Mouse (Mus musculus): ENCODE measurements around the gene Def6. TPM values are rescaled to one million over a fixed set of nuclear protein-coding genes. Genes with fewer than 3 reads are reported as not detected.
A peak's percentile ranks its signal among the peaks of the same experiment; 100 is the strongest.

Gene Def6
- polyA plus RNA-seq, 1 experiment from 2014 or later = 5.6 TPM

DNA sequence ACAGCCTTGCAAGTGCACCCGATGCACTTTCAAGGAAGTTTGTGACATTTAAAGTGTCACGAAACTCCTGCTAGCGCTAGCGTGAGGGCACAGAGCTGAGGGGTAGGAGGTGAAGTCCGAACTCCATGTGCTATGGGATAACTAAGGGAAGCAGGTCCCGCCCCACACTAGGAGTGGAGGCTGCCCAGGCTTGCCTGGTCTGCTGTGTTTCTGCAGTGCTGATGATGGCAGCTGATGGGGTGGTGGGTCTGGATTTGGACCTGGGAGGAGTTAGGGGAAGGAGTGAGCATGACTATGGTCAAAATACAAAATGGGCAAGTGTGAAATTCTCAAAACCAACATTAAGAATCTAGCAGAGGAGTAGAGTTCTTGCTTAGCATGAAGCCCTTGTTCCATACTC, 22.9 kb downstream of the Def6 start:
- H3K36me3 ChIP-seq (ENCODE audit: control insufficient read depth, insufficient read depth, low read length) = no peaks in the 10 kb centered on the region; the same call in 1 of the 2 replicates
- DNase-seq (ENCODE audit: low spot score) = no peak
- peaks cover 14% of the 10 kb centered on the region for H3K4me1 ChIP-seq (ENCODE audit: control insufficient read depth, insufficient read depth, low read length)
- H3K27me3 ChIP-seq (ENCODE audit: control insufficient read depth, insufficient read depth, low read length) = no peaks in the 10 kb centered on the region
- H3K4me3 ChIP-seq (ENCODE audit: low read depth, low read length) = no peak overlapping the region
- H3K27ac ChIP-seq (replicated peaks; ENCODE audit: low read depth, low read length) = no peak overlapping the region
- no peaks in the 10 kb centered on the region for H3K9me3 ChIP-seq (ENCODE audit: control insufficient read depth, low read length)
- no peak overlapping the region for H3K9ac ChIP-seq (ENCODE audit: low read length)
- no peak for ATAC-seq (ENCODE audit: insufficient number of reproducible peaks, low FRiP score, low TSS enrichment, low read depth)
- H3K4me2 ChIP-seq (ENCODE audit: low read depth, severe bottlenecking) = no peak overlapping the region
- WGBS = 85% methylated on average over 6 of the region's 6 CpGs

DNA sequence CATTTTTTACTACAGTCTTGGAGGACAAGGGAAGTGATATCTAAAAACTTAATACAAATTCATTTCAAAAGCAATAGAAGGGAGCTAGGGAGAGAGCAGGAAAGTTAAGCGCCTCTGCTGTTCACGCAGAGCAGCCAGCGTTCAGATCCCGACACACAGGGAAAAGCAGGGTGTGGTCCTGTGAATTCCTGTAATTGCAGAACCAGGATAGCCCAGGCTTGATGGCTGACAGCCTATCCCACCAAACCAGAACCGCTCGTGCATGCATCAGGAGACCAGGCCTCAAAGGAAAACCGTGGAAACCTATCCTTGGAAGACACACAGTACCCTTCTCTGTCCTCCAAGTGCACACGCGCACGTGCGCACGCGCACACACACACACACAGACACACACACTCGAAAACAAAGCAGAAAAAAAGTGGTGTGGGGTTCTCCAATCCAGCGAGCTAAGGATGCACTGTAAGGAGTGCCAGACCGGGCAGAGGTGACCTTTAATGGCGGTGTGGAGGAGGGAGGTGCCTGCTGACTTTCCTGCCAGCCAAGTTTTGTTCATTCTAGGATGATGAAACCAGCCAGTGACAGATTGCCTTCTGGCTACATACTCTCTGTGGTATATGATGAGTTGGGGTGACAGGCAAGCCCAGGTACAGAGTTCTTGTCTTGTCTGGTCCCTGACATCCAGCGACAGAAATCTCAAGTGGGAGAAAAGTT, 23.6 kb downstream of the Def6 start:
- WGBS = 83% methylated on average over 18 of the region's 18 CpGs
- Histone ChIP-seq H3K4me3 (ENCODE audit: low read depth, low read length) (no peak overlapping the region), H3K27me3 (ENCODE audit: control insufficient read depth, insufficient read depth, low read length) (no peaks in the 10 kb centered on the region), H3K36me3 (ENCODE audit: control insufficient read depth, insufficient read depth, low read length) (no peaks in the 10 kb centered on the region; the same call in 1 of the 2 replicates), H3K9ac (ENCODE audit: low read length) (no peak overlapping the region), H3K4me1 (ENCODE audit: control insufficient read depth, insufficient read depth, low read length) (peaks cover 11% of the 10 kb centered on the region), H3K9me3 (ENCODE audit: control insufficient read depth, low read length) (no peaks in the 10 kb centered on the region), H3K27ac (replicated peaks; ENCODE audit: low read depth, low read length) (no peak overlapping the region), H3K4me2 (ENCODE audit: low read depth, severe bottlenecking) (no peak overlapping the region)
- DNase-seq (ENCODE audit: low spot score) = no peak
- ATAC-seq (ENCODE audit: insufficient number of reproducible peaks, low FRiP score, low TSS enrichment, low read depth) = no peak

DNA sequence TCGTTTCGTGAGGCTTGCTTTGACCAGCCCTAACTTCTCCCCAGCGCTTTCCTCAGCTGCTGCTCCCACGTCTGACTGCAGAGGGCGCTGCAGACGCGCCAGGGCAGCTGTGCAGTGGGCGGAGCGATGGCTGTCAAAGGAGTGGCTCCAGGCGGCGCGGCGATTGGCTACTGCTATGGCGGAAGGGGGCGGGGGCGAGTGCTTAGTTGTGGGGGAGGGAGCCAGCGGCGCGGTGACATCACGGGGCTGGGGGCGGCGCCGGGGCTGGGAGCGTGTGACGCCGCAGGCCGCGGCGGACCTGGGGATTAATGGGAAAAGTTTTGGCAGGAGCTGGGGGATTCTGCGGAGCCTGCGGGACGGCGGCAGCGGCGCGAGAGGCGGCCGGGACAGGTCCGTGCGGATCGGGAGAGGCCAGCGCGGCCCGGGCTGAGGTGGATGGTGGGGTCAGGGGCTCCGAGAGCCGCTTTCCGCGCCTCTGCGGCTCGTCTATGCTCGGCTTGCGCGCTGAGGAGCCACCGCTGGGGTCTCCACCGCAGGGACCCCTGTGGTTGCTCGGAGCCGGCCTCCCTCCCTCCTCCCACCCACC, 25.0 kb downstream of the Def6 start, which contains the start of gene Ppard:
TSS of gene Ppard (plus strand) at position 226 of the 586 bp plus-strand sequence.
- peak; percentile 93 for ATAC-seq (ENCODE audit: insufficient number of reproducible peaks, low FRiP score, low TSS enrichment, low read depth)
- WGBS = under 1% methylated on average over 55 of the region's 57 CpGs

DNA sequence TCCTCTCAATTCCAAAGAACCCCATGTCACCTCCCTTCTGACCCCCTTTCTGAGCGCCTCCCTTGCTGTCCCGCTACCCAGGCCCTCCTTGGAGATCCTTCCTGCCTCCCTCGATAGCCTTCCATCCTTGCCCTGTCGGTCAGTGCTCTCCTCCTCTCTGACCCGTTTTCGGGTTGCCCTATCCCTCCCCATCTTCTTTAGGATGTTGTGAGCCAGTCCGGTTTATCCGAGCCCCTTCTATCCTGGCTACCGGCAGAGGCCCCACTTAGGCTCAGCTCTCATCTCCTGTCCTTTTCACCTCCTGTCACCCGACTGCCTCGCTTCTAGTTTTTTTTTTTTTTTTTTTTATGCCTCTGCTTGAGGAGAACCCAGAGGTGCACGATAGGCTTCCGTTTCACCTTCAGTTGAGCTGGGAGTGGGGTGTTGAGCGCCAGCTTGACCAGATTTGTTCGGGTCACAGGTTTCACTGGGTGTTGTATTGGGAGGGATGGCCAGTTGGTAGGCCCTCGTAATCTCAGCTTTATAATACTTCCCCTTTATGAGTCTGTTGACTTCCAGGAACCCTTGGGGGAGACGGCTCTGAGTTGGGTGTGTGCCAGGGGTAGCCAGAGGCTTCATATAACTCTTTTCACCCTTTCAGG, 25.6 kb downstream of the Def6 start:
- Histone ChIP-seq H3K4me3 (ENCODE audit: low read depth, low read length) (peak overlapping the region; percentile 86), H3K27me3 (ENCODE audit: control insufficient read depth, insufficient read depth, low read length) (no peaks in the 10 kb centered on the region), H3K4me1 (ENCODE audit: control insufficient read depth, insufficient read depth, low read length) (peaks cover 9% of the 10 kb centered on the region), H3K4me2 (ENCODE audit: low read depth, severe bottlenecking) (peak overlapping the region; percentile 67), H3K9ac (ENCODE audit: low read length) (peak overlapping the region; percentile 88), H3K9me3 (ENCODE audit: control insufficient read depth, low read length) (no peaks in the 10 kb centered on the region), H3K36me3 (ENCODE audit: control insufficient read depth, insufficient read depth, low read length) (no peaks in the 10 kb centered on the region; the same call in 1 of the 2 replicates), H3K27ac (replicated peaks; ENCODE audit: low read depth, low read length) (peak overlapping the region; percentile 59; the same call in 1 of the 2 replicates)
- WGBS = 6% methylated on average over 17 of the region's 17 CpGs
- ATAC-seq (ENCODE audit: insufficient number of reproducible peaks, low FRiP score, low TSS enrichment, low read depth) (no peak), DNase-seq (ENCODE audit: low spot score) (no peak)

More for the DNA sequence above, 25.0 kb downstream of the Def6 start, which contains the start of gene Ppard:
- Histone ChIP-seq H3K36me3 (ENCODE audit: control insufficient read depth, insufficient read depth, low read length) (no peaks in the 10 kb centered on the region; the same call in 1 of the 2 replicates), H3K9me3 (ENCODE audit: control insufficient read depth, low read length) (no peaks in the 10 kb centered on the region), H3K27me3 (ENCODE audit: control insufficient read depth, insufficient read depth, low read length) (no peaks in the 10 kb centered on the region), H3K4me2 (ENCODE audit: low read depth, severe bottlenecking) (peak within 1 kb of the TSS; percentile 67), H3K9ac (ENCODE audit: low read length) (peak within 1 kb of the TSS; percentile 88), H3K4me1 (ENCODE audit: control insufficient read depth, insufficient read depth, low read length) (peaks cover 9% of the 10 kb centered on the region), H3K4me3 (ENCODE audit: low read depth, low read length) (peak within 1 kb of the TSS; percentile 86), H3K27ac (replicated peaks; ENCODE audit: low read depth, low read length) (peak within 1 kb of the TSS; percentile 59; the same call in 1 of the 2 replicates)
- DNase-seq (ENCODE audit: low spot score) = peak; percentile 100

DNA sequence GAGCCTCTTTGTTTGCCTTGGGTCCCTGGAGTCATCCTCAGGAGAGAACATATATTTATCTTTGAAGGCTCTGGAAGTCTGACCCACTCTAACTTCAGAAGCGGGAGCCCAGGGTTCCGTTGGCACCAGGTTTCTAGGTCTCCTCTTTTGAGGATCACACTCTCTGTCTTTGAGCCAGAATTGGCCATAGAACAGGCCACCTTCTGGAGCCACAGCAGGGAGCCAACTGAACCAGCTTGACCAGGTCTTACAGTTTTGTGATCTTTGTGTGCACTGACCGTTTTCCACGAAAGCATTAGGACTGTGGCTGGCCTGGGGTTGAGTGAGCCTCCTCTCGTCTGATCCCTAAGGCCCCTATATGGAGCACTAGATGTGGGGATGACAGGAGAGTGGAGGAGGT, 27.1 kb downstream of the Def6 start:
- WGBS = 88% methylated on average over 5 of the region's 5 CpGs
- H3K4me2 ChIP-seq (ENCODE audit: low read depth, severe bottlenecking) = no peak overlapping the region

DNA sequence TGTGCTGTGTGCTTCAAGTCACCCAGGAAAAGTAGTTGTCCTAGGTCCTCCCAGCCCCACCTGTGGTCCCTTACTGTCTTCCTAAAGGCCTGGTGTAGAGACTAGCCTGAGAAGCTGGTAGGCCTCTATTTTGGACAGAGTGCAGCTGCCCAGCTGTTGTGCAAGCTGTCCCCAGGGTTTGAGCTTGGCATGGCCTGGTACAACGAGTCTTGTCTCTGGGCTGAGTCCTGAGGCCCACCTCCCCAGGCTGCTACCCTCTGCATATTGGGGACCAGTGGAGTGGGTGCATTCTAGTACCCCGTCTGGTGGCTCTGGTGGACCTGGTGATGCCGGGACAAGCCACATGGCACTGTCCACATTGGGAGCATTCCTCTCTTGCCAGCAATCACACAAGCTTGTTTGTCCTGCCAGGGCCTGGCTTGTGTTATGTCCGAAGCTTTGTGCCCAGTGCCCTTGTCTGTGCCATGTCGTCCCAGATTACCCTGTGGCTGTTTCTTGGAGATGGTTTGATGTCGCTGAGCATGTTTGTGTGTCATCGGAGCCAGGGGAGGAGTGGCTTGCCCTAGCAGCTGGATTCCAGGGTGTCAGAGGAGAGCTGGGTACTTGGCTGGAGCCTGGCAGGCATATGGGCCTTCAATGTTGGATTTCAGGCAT, 28.5 kb downstream of the Def6 start:
- WGBS = 89% methylated on average over 7 of the region's 7 CpGs
- DNase-seq (ENCODE audit: low spot score) = no peak
- Histone ChIP-seq H3K27me3 (ENCODE audit: control insufficient read depth, insufficient read depth, low read length) (no peaks in the 10 kb centered on the region), H3K4me2 (ENCODE audit: low read depth, severe bottlenecking) (no peak overlapping the region; the same call in 1 of the 2 replicates), H3K4me1 (ENCODE audit: control insufficient read depth, insufficient read depth, low read length) (peaks cover 9% of the 10 kb centered on the region), H3K36me3 (ENCODE audit: control insufficient read depth, insufficient read depth, low read length) (no peaks in the 10 kb centered on the region), H3K4me3 (ENCODE audit: low read depth, low read length) (no peak overlapping the region), H3K27ac (replicated peaks; ENCODE audit: low read depth, low read length) (no peak overlapping the region), H3K9ac (ENCODE audit: low read length) (no peak overlapping the region), H3K9me3 (ENCODE audit: control insufficient read depth, low read length) (no peaks in the 10 kb centered on the region)
- ATAC-seq (ENCODE audit: insufficient number of reproducible peaks, low FRiP score, low TSS enrichment, low read depth) = no peak

More for the DNA sequence above, 27.1 kb downstream of the Def6 start:
- Histone ChIP-seq H3K9ac (ENCODE audit: low read length) (no peak overlapping the region), H3K27ac (replicated peaks; ENCODE audit: low read depth, low read length) (no peak overlapping the region), H3K4me1 (ENCODE audit: control insufficient read depth, insufficient read depth, low read length) (peaks cover 9% of the 10 kb centered on the region), H3K27me3 (ENCODE audit: control insufficient read depth, insufficient read depth, low read length) (no peaks in the 10 kb centered on the region), H3K4me3 (ENCODE audit: low read depth, low read length) (no peak overlapping the region), H3K9me3 (ENCODE audit: control insufficient read depth, low read length) (no peaks in the 10 kb centered on the region), H3K36me3 (ENCODE audit: control insufficient read depth, insufficient read depth, low read length) (no peaks in the 10 kb centered on the region)
- DNase-seq (ENCODE audit: low spot score) = no peak
- no peak for ATAC-seq (ENCODE audit: insufficient number of reproducible peaks, low FRiP score, low TSS enrichment, low read depth)

DNA sequence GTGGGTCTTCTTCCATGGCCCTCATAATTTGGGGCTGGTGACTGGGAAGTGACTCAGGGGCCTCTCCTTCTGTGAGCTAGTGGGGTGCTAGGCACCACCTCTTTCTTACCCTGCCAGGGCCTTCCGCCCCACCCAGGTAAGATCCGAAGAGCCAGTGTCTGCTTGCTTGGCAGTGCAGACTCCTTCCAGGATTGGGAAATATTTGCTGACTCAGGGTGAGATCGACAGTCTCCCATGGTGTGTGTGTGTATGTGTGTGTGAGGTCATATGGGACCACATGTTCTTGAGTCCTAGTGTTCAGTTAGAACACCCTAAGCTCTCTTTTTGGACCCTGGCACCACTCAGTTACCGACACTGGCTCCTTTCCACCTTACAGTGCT, 29.0 kb downstream of the Def6 start:
- Histone ChIP-seq H3K36me3 (ENCODE audit: control insufficient read depth, insufficient read depth, low read length) (no peaks in the 10 kb centered on the region), H3K27ac (replicated peaks; ENCODE audit: low read depth, low read length) (no peak overlapping the region), H3K4me3 (ENCODE audit: low read depth, low read length) (no peak overlapping the region), H3K9ac (ENCODE audit: low read length) (no peak overlapping the region), H3K4me1 (ENCODE audit: control insufficient read depth, insufficient read depth, low read length) (peaks cover 9% of the 10 kb centered on the region), H3K9me3 (ENCODE audit: control insufficient read depth, low read length) (no peaks in the 10 kb centered on the region), H3K4me2 (ENCODE audit: low read depth, severe bottlenecking) (no peak overlapping the region; the same call in 1 of the 2 replicates), H3K27me3 (ENCODE audit: control insufficient read depth, insufficient read depth, low read length) (no peaks in the 10 kb centered on the region)
- DNase-seq (ENCODE audit: low spot score) = no peak
- 92% methylated on average over 4 of the region's 4 CpGs for WGBS
- ATAC-seq (ENCODE audit: insufficient number of reproducible peaks, low FRiP score, low TSS enrichment, low read depth) = no peak

DNA sequence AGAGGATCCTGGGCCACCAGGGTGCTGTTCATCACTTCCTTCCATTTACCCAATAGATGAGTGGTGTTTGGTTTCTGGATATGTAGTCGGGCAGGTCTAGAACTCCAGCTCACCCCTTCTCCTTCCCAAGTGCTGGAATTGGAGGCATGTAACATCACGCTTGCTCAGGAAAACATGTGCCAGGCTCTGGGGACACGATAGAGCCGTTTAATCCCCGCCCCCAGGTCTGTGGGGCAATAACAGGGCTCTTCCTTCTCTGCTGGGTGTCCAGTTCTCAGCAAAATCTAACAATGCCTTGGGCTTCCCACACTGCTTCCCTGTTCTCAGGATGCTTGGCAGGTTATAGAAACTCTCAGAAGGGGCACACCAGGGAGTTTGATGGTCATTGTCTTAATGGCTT, 29.8 kb downstream of the Def6 start:
- no peak for ATAC-seq (ENCODE audit: insufficient number of reproducible peaks, low FRiP score, low TSS enrichment, low read depth)
- H3K9ac ChIP-seq (ENCODE audit: low read length) = no peak overlapping the region
- no peak for DNase-seq (ENCODE audit: low spot score)
- H3K9me3 ChIP-seq (ENCODE audit: control insufficient read depth, low read length) = no peaks in the 10 kb centered on the region
- H3K4me1 ChIP-seq (ENCODE audit: control insufficient read depth, insufficient read depth, low read length) = peaks cover 9% of the 10 kb centered on the region
- H3K4me2 ChIP-seq (ENCODE audit: low read depth, severe bottlenecking) = no peak overlapping the region
- no peak overlapping the region for H3K4me3 ChIP-seq (ENCODE audit: low read depth, low read length)
- 85% methylated on average over 5 of the region's 5 CpGs for WGBS
- no peak overlapping the region for H3K27ac ChIP-seq (replicated peaks; ENCODE audit: low read depth, low read length)
- no peaks in the 10 kb centered on the region for H3K36me3 ChIP-seq (ENCODE audit: control insufficient read depth, insufficient read depth, low read length)
- H3K27me3 ChIP-seq (ENCODE audit: control insufficient read depth, insufficient read depth, low read length) = no peaks in the 10 kb centered on the region

Measured in limb, embryonic 11.5 days (tissue).